Mouse (Mus musculus) c-Kit-negative CD71-positive TER-119-positive erythroid progenitor cells, embryonic 14.5 days (primary cell): ENCODE results near the gene Eci2.
"Not testable (repeated sequence)": the region's sequence is repeated elsewhere in the genome, so short reads cannot be mapped to it uniquely, and the experiment has no call there.

Experiments
- DNase-seq: peaks from one replicate; pipeline ENCODE4 v3.0.0-alpha.2; 2013; ENCODE audit warnings: low read depth, low spot score

The Eci2 gene

GRCm38 (mm10) chr13:35026879-35027278, at the start of gene Eci2:
Eci2 (minus strand) TSS chr13:35027096.
- DNase-seq: no peak

- DNase-seq: no peak
Measured at GRCm38 (mm10) chr13:35074862-35075261, 48.0 kb upstream of the Eci2 start.

DNA sequence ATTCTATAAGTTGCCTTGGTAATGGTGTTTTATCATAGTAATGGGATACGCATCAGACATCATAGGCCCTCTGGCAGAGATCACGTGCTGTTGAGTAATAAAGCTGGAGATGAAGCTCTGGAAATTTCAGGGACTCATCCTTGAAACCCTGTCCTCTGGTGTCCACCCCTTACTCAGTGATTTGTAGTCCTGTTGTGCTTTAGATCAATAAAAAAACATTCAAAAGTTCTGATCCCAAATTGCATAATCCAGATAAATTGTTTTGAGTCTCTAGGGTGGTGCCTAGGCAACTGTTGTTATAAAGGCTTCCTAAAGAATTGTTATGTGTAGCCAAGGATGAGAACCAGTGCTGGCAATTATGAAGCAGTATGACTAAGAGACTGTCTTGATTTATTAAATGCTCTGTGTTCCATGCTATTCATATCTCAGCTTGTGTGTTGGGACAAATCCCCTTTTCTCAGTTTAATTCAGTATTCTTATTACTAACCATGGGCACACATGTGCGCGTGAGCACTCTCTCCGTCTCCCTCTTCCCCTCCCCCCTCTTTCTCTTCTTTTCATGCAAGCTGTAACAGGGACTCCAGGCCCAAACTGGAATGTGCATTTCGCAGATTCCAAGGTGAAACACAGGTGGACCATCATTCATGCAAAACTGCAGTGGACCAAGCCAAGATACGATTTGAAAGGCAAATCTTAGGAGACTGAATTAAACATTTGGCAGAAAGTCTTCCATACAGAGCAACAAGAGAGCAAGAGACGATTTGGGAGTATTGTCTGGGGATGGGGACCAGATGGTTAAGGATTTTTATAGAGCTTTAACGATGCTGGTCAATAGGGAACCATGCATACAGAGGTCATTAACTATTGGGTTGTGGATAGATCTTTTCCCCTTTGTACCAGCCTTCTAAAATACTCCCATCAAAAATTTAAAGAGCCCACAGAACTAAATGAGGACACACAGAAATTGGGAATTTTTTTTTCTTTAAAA, 43.9 kb upstream of the Eci2 start:
- no peak for DNase-seq

- DNase-seq: no peak
Measured at GRCm38 (mm10) chr13:35067084-35067483, 40.2 kb upstream of the Eci2 start.

DNA sequence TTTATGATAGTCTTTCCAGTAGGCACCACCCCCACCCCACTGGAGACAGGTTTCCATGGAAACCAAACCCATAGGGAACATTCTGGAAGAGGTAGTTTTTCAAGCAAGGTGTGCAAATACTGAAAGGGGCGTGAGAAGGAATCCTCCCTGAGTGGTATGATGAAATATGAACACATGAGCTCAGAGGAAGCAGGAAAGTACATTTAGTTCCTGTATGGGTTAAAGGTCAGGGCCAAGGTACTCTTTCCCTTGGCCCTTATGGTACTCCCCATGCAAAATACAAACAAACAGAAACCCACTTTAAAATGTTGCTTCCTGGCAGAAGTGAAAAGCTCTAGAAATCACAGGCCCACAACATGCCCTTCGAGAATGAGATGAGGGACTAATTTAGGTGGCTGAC, 39.1 kb upstream of the Eci2 start:
- DNase-seq: no peak

DNA sequence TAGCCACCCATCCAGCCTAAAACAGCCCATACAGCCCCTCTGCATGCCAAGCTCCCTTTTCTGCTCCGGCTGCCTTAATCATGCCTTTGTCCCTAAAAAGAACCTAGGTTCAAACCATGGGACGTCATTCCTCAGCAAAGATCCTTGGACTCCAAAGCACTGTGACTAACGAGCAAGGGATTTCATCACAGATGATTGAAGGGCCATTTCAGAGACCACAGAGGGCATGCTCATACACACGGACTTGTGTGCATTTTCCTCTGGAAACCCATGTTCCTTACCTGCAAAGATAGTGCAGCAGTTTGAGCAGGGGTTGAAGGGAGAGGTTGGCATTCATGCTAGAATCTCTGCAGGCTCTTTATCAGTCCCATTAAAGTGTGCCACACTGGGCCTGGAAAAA, 37.5 kb upstream of the Eci2 start:
- no peak for DNase-seq

DNA sequence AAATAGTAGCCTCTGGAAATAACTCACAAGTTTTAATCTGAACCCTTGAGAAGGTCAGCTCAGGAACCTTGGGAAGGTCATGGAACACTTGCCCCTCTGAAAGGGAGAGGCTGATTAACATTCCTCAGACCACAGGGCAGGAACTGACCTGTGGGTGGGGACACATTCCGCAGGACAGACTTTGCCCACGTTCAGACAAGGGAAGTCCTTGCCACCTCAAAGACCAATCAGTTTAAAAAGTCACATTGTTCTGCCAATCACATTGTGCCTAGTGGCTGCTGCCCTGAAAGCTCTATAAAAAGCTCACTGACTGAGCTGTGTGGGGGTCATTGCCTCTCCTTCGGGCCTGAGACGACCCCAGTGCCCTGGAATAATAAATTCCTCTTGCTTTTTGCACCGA, 31.2 kb upstream of the Eci2 start:
- no peak for DNase-seq

- no peak for DNase-seq
Measured at GRCm38 (mm10) chr13:35036486-35036885, 9.6 kb upstream of the Eci2 start.

DNA sequence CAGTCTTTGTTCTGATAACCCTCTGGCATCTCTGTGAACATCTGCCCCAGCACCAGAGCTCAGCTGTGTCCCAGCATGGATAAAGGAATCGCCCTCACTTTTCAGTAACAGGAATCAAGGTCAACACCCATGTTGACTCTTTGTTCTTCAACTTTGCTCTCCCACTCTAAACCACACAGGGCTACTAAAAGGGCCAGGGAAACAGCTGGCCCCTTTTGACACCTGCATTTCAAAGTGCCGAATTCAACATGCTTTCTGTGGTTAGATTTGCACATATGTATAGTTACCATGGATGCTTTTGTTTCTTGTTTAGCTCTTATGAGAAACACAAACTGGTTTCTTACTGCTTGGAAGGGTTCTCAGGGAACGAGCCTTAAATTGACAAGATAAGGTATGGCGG, 8.8 kb upstream of the Eci2 start:
- DNase-seq: no peak

GRCm38 (mm10) chr13:35033571-35033970, 6.7 kb upstream of the Eci2 start:
- DNase-seq: no peak

- no peak for DNase-seq
Measured at GRCm38 (mm10) chr13:35031684-35032082, 4.8 kb upstream of the Eci2 start.

GRCm38 (mm10) chr13:35030979-35031683, 4.2 kb upstream of the Eci2 start:
- no peak for DNase-seq

- no peak for DNase-seq
Measured at GRCm38 (mm10) chr13:35028365-35028764, 1.5 kb upstream of the Eci2 start.

DNA sequence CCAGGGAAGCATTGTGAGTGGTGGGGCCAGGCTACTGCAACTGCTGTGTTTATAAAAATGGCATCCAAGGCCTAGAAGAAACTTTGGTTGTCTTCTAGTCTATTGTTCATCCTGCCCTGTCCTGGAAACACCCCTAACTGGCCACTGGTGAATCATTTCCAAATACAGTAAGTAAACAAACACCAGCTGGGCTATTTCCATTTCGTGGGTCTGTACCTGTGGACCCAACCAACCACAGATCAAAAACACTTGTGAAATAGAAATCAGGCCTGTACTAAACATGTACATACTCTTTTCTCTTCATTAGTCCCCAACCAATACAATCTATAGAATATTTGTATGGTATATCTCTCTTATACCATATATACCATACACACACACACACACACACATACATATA, 3.5 kb downstream of the Eci2 start:
- DNase-seq: not testable (repeated sequence)

- no peak for DNase-seq
Measured at GRCm38 (mm10) chr13:35020383-35020782, 6.5 kb downstream of the Eci2 start.

GRCm38 (mm10) chr13:35018866-35019536, 7.9 kb downstream of the Eci2 start:
- peak; percentile 6 for DNase-seq

DNA sequence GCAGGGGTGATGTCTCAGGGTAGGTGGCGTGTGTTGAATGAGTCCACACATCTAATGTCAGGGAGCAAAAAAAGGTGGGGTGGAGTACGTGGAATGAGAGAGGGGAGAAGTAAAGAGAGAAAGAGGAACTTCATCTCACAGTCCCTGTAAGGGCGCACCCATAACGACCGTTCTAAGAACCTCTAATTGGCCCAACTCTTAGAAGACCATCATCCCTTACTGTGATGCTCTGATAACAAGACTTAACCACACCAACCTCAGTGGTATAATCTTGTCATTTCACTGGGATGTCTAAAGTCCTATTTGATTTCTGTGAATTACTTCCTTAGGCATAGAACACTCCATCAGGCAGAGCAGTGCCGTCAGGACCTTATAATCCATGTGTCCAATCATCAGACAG, 9.5 kb downstream of the Eci2 start:
- DNase-seq: no peak

- no peak for DNase-seq
Measured at GRCm38 (mm10) chr13:35016067-35016466, 10.8 kb downstream of the Eci2 start.

GRCm38 (mm10) chr13:34995925-34996324, 31.0 kb downstream of the Eci2 start:
- no peak for DNase-seq

GRCm38 (mm10) chr13:34993983-34994811, 32.7 kb downstream of the Eci2 start:
- DNase-seq: peak; percentile 83

DNA sequence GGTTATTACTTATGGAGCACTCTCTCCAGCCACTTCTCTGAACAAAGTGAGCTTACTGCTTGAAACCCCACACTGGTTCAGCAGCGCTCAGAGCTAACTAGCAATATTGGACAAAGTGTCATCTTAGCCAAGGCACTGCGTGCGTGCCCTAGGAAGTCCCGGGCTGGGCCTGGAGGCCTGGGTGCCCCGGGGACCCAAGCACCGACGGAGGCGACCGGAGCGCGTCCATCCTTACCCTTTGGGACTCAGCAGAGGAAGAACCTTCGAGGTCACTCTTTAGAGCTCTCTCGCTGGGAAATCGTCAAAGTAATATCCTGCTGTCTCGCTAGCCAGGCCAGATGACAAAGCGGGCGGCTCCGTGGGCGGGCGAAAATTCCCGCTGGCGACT, 33.3 kb downstream of the Eci2 start:
- DNase-seq: no peak
